Mouse (Mus musculus): ENCODE measurements around the gene Casc3.
A peak's percentile ranks its signal among the peaks of the same experiment; 100 is the strongest.

DNA sequence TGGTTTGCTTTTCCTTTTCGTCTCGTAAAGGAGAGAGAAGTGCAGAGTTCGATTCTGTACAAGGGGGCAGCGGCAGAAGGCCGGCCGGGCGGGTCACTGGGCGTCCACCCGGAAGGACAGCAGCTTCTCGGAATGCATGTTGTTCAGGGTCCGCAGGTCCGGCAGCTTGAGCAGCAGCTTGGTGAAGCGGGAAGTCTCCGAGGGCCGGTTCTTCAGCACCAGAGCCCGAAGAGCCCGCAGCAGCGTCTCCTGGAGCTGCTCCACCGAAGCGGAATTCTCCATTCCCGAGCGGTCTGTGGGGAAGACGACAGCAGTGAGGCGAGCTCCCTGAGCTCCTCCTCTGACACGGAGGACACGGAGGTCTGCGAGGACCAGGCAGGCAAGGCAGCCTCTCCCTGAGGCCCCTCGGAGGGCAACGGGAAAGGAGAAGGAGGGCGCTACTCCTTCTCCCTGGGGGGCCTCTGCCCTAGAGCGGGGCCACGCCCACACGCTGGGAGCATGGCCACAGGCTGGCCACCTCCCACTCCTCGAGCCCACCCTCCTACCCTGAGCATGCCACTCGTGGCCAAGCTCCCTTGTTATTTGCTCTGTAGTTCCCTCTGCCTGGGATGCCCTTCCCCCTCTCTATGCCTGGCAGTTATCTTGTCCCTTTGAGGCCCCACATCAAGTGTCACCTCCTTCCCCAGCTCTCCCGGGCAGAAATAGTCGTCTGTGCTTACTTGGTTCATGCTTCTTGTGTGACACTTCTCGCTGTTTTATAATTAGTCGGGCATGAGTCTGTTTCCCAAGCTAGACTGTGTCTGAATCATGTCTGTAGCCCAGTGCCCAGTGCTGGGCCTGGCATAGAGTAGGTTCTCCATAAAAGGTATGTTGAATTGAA, 36.3 kb upstream of the Casc3 start:
- TF ChIP-seq CTCF (IDR thresholded peaks at IDR 0.05; ENCODE audit: extremely low read depth, insufficient read depth, low read length) (no peak), POLR2A (IDR thresholded peaks at IDR 0.05; ENCODE audit: extremely low read depth, insufficient read depth, low read length) (peak; percentile 48; the same call in 1 of the 2 replicates)

Data from cortical plate, adult 2 months (tissue).